Mouse (Mus musculus): Measurements from ENCODE around the gene Akip1. TPM values are rescaled to one million over a fixed set of nuclear protein-coding genes. Genes with fewer than 3 reads are reported as not detected.

The Akip1 gene
- total RNA-seq, 2 experiments from 2014 or later, result 5.2 to 5.7 TPM

GRCm38 (mm10) chr7:109754034-109754433 lies 50.5 kb downstream of the Akip1 start:
- no peak for DNase-seq (ENCODE audit: low spot score in 2 of 2)
- intact Hi-C loops (cut with DNase I), result loop anchor here (10.0 kb wide), 1 partner anchor 141 kb away; no protein-coding TSS in a partner anchor

- DNase-seq (ENCODE audit: low spot score in 2 of 2), result no peak
- intact Hi-C loops (cut with DNase I), result loop anchor here (10.0 kb wide), 1 partner anchor 139 kb away; no protein-coding TSS in a partner anchor
Measured at GRCm38 (mm10) chr7:109756291-109756690, 52.8 kb downstream of the Akip1 start.

Other genes starting within 250 kb of the Akip1 start
- 10 to 100 TPM; 18.0 to 19.4 TPM for gene Trim66, start 195.6 kb upstream of the Akip1 start, total RNA-seq (2021)
- 100 to 1,000 TPM; 130 to 132 TPM for gene Rpl27a, start 184.5 kb upstream of the Akip1 start, total RNA-seq (2021)
- gene St5, start 85 bp upstream of the Akip1 start, total RNA-seq (2021), result 10 to 100 TPM; 12.8 to 23.4 TPM
- not detected for gene BC051019, start 20.2 kb downstream of the Akip1 start, total RNA-seq (2021)
- gene Ascl3, start 28.0 kb downstream of the Akip1 start, total RNA-seq (2021), result not detected
- gene Tmem9b, start 49.2 kb downstream of the Akip1 start, total RNA-seq (2021), result 10 to 100 TPM; 87.6 to 95.3 TPM
- gene Nrip3, start 78.3 kb downstream of the Akip1 start, total RNA-seq (2021), result 10 to 100 TPM; 83.4 to 98.3 TPM
- gene Scube2, start 162.0 kb downstream of the Akip1 start, total RNA-seq (2021), result 1 to 10 TPM in 1 of 2 experiments, under 1 TPM in 1; 0.94 to 1.2 TPM

Measured in left cerebral cortex, postnatal 36 days (tissue).